Mouse (Mus musculus): Measurements from ENCODE around the gene Rhoc.
"Not testable (repeated sequence)": the region's sequence is repeated elsewhere in the genome, so short reads cannot be mapped to it uniquely, and the experiment has no call there.

Rhoc gene

DNA sequence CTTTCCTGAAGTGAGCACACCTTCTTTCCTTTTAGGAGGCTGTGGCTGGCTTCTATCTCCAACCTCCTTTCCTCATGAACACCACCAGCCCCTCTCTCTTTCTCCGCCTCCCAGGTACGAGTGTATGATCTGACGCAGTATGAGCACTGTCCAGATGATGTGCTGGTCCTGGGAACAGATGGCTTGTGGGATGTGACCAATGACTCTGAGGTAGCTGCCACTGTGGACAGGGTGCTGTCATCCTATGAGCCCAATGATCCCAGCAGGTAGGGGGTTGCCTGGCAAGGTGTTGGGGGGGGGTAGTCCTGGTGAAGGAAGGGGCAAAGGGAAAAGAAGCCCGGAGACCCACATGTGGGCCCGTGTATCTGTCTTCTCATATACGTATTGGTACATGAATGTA lies 2.9 kb upstream of the Rhoc start:
- DNase-seq (ENCODE audit: low spot score) = no peak

- DNase-seq (ENCODE audit: low spot score) = peak; percentile 84
Measured at GRCm38 (mm10) chr3:104788561-104789311, 561 bp downstream of the Rhoc start.

DNA sequence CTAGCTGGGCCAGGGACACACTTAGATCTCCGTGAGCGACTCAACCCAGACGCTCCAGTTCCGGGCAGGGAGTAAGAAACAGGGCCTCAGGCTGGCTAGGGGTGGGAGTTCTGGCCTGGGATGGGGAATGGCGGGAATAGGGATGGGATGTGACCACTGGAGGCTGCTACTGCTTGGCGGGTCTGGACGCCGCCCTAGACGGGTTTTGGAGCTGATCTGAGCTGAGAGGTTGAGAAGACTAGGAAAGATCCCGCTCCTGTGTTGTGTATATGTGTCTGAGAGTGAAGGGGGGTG lies 1.1 kb downstream of the Rhoc start:
- no peak for DNase-seq (ENCODE audit: low spot score)

GRCm38 (mm10) chr3:104789822-104790221 lies 1.6 kb downstream of the Rhoc start:
- DNase-seq (ENCODE audit: low spot score) = peak; percentile 38

DNA sequence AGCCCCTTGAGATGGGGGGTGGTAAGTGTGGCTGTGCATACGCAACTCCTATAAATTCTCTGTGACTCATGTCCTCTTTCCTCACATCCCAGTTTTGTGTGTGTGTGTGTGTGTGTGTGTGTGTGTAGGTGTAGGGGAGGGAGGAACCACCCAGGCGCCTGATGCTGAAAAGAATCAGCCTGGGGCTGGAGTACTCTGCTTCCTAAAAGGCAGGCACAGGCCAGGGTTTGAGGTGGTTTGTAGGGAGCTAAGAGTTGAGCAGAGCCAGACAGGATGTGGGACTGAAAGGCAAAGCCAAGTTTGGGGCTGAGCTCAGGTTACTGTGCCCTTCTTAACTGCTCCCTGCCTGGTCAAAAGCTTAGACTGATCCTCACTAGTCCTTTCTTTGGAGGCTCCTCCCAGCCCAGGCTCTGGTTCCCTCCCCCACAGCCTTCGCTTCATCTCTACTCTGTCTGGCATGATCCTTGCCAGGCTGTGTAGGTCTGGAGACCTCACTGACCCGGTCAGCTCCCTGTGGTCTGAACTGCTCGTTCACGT lies 2.3 kb downstream of the Rhoc start:
- no peak for DNase-seq (ENCODE audit: low spot score)

GRCm38 (mm10) chr3:104791017-104791416 lies 2.8 kb downstream of the Rhoc start:
- DNase-seq (ENCODE audit: low spot score) = no peak

DNA sequence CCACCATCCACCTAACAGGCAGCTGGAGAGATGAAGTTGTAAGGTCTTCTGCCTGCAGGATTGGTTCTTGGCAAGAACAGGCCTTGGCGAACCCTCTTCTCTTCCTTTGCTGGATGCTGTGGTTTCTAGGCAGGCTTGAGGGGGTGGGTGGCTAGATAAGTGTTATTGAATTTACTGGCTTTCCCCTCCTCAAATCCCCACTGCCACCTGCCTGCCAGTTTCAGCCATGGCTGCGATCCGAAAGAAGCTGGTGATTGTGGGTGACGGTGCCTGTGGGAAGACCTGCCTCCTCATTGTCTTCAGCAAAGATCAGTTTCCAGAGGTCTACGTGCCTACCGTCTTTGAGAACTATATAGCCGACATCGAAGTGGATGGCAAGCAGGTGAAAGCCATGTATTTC lies 3.5 kb downstream of the Rhoc start:
- DNase-seq (ENCODE audit: low spot score) = no peak

- DNase-seq (ENCODE audit: low spot score) = peak; percentile 44
Measured at GRCm38 (mm10) chr3:104792360-104793270, 4.4 kb downstream of the Rhoc start.

- DNase-seq (ENCODE audit: low spot score) = peak; percentile 89
Measured at GRCm38 (mm10) chr3:104793871-104794828, 6.0 kb downstream of the Rhoc start.

- no peak for DNase-seq (ENCODE audit: low spot score)
Measured at GRCm38 (mm10) chr3:104794953-104795470, 6.8 kb downstream of the Rhoc start.

DNA sequence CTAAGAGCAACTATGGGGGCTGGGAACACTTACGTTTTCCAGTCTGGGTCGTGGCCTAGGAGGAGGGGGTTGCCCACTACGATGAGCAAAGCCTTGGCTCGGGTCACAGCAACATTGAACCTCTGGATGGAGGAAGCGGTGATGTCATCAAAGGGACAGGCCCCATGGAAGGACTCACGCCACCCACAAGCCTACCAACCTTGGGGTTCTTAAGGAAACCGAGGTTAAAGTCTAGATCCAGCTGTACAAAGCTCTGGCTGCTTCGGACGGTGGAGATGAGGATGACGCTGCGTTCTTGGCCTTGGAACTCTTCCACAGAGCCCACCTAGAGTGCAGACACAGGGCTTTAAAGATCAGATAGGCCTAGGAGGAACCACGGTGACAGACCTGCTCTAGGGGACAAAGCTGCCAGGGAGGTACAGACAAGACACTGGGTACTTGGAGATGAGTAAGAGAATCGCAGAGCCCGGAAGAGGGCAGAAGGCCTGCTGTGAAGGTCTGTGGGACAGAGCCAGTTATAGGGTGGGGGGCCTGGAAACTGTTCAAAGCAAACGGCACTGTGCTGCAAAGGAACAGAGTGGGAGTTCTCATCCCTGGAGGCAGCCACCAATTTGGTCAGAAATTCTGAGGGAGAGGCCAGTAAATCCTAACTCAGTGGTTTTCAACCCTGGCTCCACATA lies 7.6 kb downstream of the Rhoc start:
- no peak for DNase-seq (ENCODE audit: low spot score)

DNA sequence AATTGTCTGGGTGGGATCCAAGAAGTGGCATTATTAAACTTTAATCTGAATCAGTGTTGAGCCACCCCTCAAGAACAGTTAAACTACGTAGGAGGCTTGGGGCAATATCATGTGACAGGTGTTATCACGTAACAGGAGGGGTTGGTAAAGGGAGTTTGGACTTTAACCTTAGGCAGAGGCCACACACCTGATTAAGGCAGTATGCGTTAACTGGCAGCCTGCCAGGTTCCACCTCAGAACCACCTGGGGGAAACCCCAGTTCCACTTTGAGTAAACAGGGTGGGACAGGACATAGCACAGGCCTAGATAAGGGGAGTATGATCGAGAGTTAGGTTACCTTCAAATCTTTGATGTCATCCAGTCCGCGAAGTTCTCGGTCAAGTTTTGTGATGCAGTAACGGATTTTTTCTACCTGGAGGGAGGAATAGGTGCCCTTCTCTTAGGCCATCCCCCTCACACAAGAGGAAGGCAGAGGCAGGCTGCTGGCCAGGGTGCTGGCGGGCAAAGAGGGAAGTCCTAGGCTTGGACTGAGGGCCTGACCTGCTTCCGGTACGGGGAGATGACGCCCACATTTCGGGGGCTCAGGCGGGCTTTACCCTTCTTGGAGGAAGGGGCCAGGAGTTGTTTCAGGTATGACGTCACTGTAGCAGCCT lies 8.4 kb downstream of the Rhoc start:
- DNase-seq (ENCODE audit: low spot score) = peak; percentile 46

DNA sequence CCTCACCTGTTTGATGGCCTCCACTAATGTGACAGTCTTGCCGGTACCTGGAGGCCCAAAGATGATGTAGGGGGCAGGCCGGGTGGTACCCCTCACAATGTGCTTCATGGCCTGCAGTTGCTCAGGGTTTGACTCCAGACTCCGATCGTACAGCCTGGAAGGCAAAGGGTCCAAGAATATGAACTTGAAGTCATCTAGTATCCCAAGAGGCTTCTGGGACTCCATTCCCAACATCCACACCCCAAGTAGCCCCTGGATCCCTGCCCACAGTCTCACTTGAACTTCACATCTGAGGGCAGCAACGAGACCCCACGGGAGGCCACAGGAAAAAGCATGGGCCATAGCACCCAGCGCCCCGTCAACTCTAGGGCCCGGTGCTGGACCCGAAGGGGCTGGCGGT lies 12.5 kb downstream of the Rhoc start:
- DNase-seq (ENCODE audit: low spot score) = no peak

- no peak for DNase-seq (ENCODE audit: low spot score)
Measured at GRCm38 (mm10) chr3:104801481-104801880, 13.3 kb downstream of the Rhoc start.

DNA sequence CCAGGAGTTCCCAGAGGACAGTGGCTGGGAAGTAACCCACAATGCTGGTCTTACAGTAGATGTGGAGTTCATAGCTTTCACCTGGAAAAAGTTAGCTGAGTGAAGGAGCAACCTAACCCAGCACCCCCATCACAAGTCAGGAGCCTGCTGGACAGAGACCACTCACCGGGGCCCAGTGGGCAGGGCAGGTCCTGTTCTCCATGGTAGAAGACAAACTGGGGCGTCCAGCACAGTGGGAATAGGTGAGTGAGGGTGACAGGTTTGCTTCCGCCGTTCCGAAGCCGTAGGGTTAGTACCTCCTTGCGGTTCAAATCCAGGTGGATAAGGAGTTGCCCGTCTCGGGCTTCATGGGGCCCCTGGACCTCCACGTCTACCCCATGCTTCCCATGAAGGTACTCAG lies 16.1 kb downstream of the Rhoc start:
- DNase-seq (ENCODE audit: low spot score) = no peak

- DNase-seq (ENCODE audit: low spot score) = no peak
Measured at GRCm38 (mm10) chr3:104805539-104805938, 17.4 kb downstream of the Rhoc start.

DNA sequence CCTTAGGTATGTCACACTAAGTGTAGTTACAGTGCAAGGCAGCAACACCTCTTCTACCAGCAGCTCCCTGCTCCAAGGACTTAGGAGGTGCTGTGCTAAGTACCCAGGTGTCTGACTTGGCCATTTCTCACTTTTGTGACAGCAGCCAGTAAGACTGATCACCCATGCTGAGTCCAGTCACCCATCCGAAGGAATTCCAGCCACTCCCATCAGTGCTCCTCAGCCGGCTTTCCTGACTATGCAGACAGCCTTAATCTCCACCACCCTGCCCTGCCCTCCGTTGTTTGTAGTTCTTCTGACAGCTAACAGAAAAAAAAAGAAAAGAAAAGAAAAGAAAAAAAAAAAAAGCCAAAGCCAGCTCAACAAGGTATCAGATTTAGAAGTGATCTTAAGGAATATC lies 23.6 kb downstream of the Rhoc start:
- no peak for DNase-seq (ENCODE audit: low spot score)

DNA sequence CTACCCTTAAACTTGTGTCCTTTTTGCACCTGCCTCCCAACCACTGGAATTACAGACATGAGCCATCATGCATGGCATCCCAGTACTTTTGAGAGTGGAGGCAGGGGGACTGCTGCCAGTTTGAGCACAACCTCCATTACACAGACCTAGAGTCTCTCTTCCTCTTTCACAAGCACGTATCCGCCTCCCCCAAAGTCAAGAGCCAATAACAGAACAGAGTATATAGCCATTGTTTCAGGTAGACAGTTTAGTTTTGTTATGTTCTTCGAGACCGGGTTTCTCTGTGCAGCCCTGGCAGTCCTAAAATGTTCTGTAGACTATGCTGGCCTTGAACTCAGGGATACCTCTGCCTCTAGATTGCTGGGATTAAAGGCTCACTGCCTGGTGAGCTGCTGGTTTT lies 24.1 kb downstream of the Rhoc start:
- DNase-seq (ENCODE audit: low spot score) = no peak

- DNase-seq (ENCODE audit: low spot score) = not testable (repeated sequence)
Measured at GRCm38 (mm10) chr3:104813227-104813626, 25.1 kb downstream of the Rhoc start.

- no peak for DNase-seq (ENCODE audit: low spot score)
Measured at GRCm38 (mm10) chr3:104814746-104815145, 26.6 kb downstream of the Rhoc start.

- no peak for DNase-seq (ENCODE audit: low spot score)
Measured at GRCm38 (mm10) chr3:104815346-104815745, 27.2 kb downstream of the Rhoc start.

All from urinary bladder, postnatal 14 days (tissue).